Mouse (Mus musculus) embryo, embryonic 11 days (tissue): ENCODE results near the gene Celsr3.

Source experiments
- DNase-seq: peaks from one replicate; pipeline ENCODE4 v3.0.0-alpha.2; 2015

The Celsr3 gene

GRCm38 (mm10) chr9:108825820-108826699 lies at the start of gene Celsr3:
Gene Celsr3 (plus strand): TSS chr9:108826320.
- DNase-seq = peak; percentile 93

GRCm38 (mm10) chr9:108776614-108777013 lies 49.5 kb upstream of the Celsr3 start:
- DNase-seq = no peak

GRCm38 (mm10) chr9:108777276-108777675 lies 48.8 kb upstream of the Celsr3 start:
- no peak for DNase-seq

GRCm38 (mm10) chr9:108780959-108781358 lies 45.2 kb upstream of the Celsr3 start:
- DNase-seq = no peak

DNA sequence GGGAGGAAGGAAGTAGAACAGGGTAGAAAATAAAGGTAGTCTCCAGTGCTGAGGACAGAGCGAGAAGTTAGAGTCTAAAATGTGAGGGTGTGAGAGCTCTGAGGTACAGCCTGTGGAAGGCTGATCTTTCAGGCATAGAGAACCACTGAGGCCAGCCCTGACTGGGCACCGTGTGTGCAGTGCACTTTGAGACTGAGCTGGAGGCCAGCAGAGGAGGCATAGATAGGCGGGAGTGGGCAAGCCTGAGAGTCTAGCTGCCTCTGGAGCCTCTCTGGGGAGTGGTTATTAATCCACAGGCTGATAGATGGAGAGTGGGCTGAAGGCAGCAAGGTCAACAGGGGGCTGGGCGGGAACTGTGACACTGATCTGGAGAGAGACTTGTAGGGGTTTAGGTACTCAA lies 44.2 kb upstream of the Celsr3 start:
- peak; percentile 20 for DNase-seq

- peak; percentile 28 for DNase-seq
These were observed 43.1 kb upstream of the Celsr3 start for GRCm38 (mm10) chr9:108782836-108783547.

- DNase-seq = peak; percentile 99
These were observed 42.3 kb upstream of the Celsr3 start, which contains the start of gene Ip6k2 for GRCm38 (mm10) chr9:108783548-108784463. Gene Ip6k2 (plus strand): TSS chr9:108783796.

DNA sequence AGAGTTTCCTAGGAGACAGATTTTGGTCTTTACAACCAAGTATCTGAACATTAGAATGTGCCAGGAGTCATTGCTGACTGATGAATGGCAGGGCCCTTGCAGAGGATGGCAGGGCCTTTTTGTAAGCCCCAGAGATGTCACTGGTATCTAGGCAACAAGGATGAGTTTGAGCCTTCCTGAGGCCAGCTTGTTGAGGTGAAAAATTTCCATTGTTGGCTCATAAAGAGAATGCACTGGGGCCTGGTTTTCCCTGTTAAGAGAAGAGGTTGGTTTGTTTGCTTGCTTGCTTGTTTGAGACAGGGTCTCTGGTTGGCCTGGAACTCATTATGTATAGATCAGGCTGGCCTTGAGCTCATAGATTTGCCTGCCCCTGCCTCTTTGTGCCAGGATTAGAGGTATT lies 40.7 kb upstream of the Celsr3 start:
- peak; percentile 67 for DNase-seq

DNA sequence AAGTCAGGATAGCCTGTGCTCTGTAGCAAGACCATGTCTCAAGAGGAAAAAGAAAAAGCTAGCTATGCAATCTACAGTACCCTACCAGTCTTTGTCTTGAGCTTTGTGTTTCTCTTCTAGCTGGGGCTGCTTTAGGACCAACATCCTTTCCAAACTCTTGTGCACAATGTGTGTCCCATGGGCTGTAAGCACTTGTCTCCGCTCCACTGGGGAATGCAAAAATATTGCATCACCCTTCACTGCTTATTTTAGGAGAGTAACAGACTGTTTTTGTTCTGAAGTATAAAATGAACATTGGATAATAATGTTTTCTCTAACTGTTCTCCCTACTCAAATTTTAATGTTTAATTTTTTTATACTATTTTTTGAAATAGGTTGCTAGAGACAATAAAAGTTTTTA lies 39.6 kb upstream of the Celsr3 start:
- no peak for DNase-seq

DNA sequence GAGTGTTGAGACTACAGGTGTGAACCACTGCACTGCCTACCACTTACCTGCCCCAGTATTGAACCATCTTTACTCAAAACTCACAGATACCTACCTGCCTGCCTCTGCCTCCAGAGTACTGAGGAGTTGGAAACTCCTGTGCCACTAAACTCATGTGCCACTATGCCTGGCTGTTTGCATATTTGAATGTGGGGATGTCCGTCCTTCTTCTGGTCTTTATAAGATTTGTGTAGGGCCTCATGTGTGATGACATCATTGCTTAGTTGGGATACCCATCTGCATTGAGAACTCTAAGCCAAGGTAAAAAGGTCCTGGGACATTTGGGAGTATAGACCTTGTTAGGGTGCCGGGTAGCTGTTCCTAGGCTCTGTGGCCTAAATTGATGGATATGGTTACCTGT lies 39.0 kb upstream of the Celsr3 start:
- DNase-seq = no peak

- DNase-seq = no peak
These were observed 37.4 kb upstream of the Celsr3 start for GRCm38 (mm10) chr9:108788713-108789112.

DNA sequence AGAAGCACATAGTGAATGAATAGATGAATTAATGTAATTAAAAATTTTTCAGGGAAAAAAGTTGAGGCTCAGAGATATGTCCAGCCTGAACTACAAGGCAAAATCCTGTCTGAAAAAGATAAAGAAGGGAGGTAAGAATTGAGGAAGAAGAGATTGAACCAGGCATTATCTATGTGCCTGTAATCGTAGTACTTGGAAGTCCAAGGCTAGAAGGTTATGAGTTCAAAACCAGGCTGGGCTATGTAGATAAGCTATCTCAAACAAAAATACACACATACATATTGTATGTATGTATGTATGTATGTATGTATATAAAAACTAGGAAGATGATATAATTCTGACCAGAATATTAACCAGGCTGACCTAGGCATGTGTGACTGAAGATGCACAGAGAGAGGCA lies 33.8 kb upstream of the Celsr3 start:
- DNase-seq = no peak

- no peak for DNase-seq
These were observed 33.4 kb upstream of the Celsr3 start for GRCm38 (mm10) chr9:108792730-108793129.

GRCm38 (mm10) chr9:108795281-108795680 lies 30.8 kb upstream of the Celsr3 start:
- DNase-seq = no peak

- DNase-seq = peak; percentile 23
These were observed 30.4 kb upstream of the Celsr3 start for GRCm38 (mm10) chr9:108795762-108796161.

GRCm38 (mm10) chr9:108796351-108796981 lies 29.7 kb upstream of the Celsr3 start:
- no peak for DNase-seq

DNA sequence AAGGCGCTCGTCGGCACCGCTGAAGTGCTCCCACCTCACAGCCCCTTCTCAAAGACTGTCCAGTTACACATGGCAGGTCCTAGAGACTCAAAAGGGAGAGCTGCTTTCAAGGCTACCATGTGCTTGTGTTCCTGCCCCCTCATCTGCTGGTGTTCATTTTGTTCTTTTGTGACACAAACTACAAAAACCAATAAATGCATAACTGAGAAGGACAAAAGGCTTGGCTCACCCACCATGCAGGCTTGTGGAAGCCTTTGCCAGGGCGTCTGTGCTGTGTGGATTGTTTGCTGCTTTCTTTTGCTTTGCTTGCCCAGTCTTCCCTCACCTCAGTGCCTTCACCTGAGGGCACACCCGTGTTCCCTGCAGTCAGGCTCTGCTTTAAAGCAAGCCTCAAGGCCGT lies 28.6 kb upstream of the Celsr3 start:
- DNase-seq = no peak

DNA sequence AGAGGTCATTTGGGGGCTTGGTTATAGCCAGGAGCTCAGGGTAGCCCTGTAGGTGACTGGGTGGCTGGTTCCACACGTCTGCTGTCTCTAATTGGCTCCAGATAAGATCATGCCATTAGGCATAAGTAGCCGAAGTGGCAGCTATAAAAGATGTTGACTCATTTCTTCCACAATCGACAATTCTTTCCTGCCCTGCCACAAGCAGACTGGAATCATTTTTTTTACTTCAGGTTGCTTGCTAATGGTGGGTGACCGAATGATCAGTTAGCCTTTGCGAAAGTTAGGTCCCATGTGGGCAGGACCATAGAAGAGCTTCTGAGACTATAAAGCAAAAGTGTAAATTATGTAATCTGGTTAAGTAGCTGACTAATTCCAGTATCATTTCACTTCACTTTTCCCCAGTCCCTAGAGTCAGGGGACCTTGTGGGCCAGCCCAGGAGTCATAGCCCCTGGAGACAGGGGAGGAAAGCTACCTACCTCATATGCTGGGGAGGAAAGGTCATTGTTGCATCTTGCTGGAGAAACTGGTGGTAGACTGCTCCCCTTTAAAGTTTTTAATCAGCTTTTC lies 27.5 kb upstream of the Celsr3 start:
- no peak for DNase-seq

DNA sequence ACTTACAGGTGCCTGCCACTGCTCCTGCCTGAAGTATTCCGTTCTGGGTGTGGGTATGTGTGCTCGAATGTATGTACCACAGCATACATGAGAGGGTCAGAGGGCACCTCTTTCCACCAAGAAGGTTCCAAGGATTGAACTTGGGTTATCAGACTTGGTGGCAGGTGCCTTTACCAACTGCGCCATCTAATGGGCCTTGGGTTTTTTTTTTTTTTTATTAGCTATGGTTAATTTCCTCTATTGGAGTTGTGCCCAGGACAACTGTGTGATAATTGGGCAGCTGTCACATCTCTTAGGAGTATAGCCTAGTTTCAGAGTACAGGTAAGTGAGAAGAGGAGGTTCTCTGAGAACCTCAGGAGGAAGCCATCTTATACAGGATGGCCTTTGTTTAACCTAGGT lies 26.6 kb upstream of the Celsr3 start:
- no peak for DNase-seq

GRCm38 (mm10) chr9:108805768-108806167 lies 20.4 kb upstream of the Celsr3 start:
- no peak for DNase-seq

DNA sequence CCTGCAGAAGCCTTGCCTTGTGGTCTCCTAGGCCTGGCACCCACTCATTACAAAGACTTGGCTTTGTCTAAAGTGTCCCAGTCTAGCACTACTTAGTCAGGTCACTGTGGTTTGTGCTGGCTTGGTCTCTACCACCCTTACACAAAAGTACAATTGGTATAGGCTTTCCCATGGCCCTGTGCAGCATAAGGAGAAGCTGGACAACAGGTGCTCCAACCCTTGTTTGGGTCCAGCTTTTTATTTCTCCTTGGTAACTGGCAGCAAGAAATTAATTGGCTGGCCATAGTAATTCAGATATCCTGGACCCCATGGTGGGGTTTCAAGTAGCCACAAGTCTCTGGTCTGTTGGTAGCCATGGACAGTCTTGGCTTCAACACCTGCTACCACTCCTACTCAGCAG lies 19.7 kb upstream of the Celsr3 start:
- no peak for DNase-seq

DNA sequence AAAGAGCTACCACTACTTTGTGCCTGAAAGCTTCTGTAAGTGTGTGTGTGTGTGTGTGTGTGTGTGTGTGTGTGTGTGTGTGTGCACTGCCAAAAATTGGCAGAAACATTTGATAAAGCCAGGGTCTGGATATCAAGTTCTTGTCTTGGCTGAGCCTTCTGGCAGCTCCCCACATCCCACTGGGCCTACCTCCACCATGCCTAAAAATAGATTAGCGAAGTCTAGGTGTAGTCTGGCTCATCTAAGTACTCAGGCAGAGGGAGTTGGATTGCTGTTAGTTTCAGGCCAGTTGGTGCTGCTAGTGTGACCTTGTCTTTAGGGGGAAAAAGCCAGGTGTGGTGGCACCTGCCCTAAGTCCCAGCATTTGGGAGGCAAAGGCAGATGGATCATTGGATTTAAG lies 19.3 kb upstream of the Celsr3 start:
- no peak for DNase-seq
